Mouse (Mus musculus): ENCODE results near the gene P3h4. TPM values are rescaled to one million over a fixed set of nuclear protein-coding genes. Genes with fewer than 3 reads are reported as not detected.
A peak's percentile ranks its signal among the peaks of the same experiment; 100 is the strongest.

The P3h4 gene
- polyA plus RNA-seq (2015; fragmentation: Nextera tagmentation; extraction: Ambion mirVana): 13.8 and 13.9 TPM in 2 replicates

DNA sequence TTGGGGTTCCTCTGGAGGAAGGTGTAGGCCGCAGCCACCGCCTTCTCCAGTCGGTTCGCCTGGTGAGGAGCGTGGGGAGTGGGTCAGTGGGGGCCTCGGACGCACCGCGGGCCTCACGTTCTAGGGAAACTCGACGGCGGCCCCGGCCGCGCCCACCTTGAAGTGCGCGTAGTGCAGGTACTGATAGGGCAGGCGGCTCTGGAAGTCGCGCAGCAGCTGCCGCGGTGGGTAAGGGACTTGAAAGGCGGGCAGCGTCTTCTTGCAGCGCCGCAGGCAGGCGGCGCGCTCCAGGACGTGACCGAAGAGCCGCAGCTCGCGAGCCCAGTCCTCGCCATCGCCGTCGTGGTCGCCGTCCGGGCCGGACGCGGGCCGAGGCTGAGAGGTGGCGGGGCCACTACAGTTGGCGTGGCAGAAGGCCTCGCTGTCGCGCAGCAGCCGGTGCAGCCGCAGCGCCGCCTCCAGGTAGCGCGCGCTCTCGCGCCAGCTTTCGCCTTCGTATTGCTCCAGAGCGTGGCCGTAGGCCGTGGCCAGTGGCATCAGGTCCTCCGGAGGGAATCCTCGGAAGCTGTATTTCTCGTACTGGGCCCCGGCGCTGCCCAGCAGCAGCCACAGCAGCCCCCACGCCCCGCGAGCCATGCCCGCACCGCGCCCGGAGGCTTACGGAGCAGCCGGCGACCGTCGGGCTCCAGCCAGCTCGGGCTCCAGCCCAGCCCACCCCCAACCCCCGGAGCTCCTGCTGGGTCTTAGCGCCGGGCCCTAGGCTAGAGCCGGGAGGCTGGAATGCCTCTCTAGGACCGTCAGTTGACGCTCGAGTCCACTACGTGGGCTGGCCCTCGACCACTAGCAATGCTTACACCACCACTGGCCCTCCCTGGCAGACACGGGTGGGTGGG lies at the start of gene P3h4:
Gene P3h4 (minus strand): TSS at position 816 of the 893 bp plus-strand sequence.
- Histone ChIP-seq H3K4me3 (replicated peaks; ENCODE audit: low read length) (peak within 1 kb of the TSS; percentile 70), H3K4me2 (ENCODE audit: low read length) (peak within 1 kb of the TSS; percentile 73), H3K4me1 (replicated peaks; ENCODE audit: control insufficient read depth, insufficient read depth, low read length) (peaks cover 21% of the 10 kb centered on the region), H3K9ac (replicated peaks; ENCODE audit: low read depth, low read length) (peak within 1 kb of the TSS; percentile 72), H3K9me3 (ENCODE audit: control insufficient read depth, low read length) (no peaks in the 10 kb centered on the region), H3K27ac (ENCODE audit: low read length) (peak within 1 kb of the TSS; percentile 61; the same call in 1 of the 2 replicates), H3K36me3 (ENCODE audit: control insufficient read depth, insufficient read depth) (no peaks in the 10 kb centered on the region), H3K27me3 (replicated peaks; ENCODE audit: control insufficient read depth, insufficient read depth, low read length) (peaks cover 11% of the 10 kb centered on the region)
- 2% methylated on average over 92 of the region's 93 CpGs for WGBS
- peak; percentile 93 for ATAC-seq

DNA sequence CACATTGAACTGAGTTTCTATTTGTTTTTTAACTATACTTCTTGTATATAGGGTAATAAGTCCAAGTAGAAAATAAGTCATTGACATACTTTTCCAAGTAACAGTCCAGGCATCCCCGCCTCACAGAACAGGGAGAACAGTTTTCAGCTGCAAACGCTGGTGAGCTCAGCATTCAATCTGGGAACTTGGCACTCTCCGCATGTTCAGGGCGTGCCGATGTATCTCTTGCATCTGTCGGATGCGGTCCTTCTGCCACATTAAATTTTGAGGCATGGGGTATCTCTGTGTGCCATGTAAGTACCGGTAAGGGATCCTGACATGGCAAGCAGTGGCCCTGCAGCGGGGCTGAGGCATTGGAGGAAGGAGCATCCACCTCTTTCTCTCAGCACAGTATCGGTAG lies 48.1 kb upstream of the P3h4 start:
- 78% methylated on average over 10 of the region's 10 CpGs for WGBS
- no peak for ATAC-seq
- no peak overlapping the region for H3K9ac ChIP-seq (replicated peaks; ENCODE audit: low read depth, low read length)
- no peak overlapping the region for H3K27ac ChIP-seq (ENCODE audit: low read length)
- H3K4me2 ChIP-seq (ENCODE audit: low read length): no peak overlapping the region
- peaks cover 5% of the 10 kb centered on the region for H3K36me3 ChIP-seq (ENCODE audit: control insufficient read depth, insufficient read depth)
- H3K4me3 ChIP-seq (replicated peaks; ENCODE audit: low read length): no peak overlapping the region
- H3K9me3 ChIP-seq (ENCODE audit: control insufficient read depth, low read length): no peaks in the 10 kb centered on the region
- H3K4me1 ChIP-seq (replicated peaks; ENCODE audit: control insufficient read depth, insufficient read depth, low read length): no peaks in the 10 kb centered on the region
- H3K27me3 ChIP-seq (replicated peaks; ENCODE audit: control insufficient read depth, insufficient read depth, low read length): no peaks in the 10 kb centered on the region

DNA sequence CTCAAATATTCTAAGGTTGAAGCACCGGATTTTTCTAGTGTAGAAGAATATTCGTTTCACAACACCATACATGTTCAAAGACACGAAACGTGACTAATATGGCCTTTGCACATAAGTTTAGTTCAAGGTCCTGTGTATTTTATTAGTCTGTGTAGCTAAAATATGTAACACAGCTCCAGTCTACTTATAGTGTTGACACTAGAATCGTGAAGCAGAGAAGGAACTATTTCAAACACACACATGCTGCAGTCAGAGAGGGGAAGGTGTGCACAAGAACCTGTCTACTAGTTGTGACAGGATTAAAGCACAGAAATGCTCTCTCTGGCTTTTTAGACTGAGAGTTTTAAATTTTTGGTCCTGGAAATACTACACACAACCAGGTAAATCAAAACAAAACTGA lies 43.1 kb upstream of the P3h4 start:
- no peaks in the 10 kb centered on the region for H3K4me1 ChIP-seq (replicated peaks; ENCODE audit: control insufficient read depth, insufficient read depth, low read length)
- no peak overlapping the region for H3K4me2 ChIP-seq (ENCODE audit: low read length)
- ATAC-seq: no peak
- no peaks in the 10 kb centered on the region for H3K27me3 ChIP-seq (replicated peaks; ENCODE audit: control insufficient read depth, insufficient read depth, low read length)
- 93% methylated on average over 5 of the region's 5 CpGs for WGBS
- no peak overlapping the region for H3K9ac ChIP-seq (replicated peaks; ENCODE audit: low read depth, low read length)
- no peak overlapping the region for H3K4me3 ChIP-seq (replicated peaks; ENCODE audit: low read length)
- no peak overlapping the region for H3K27ac ChIP-seq (ENCODE audit: low read length)
- H3K36me3 ChIP-seq (ENCODE audit: control insufficient read depth, insufficient read depth): peaks cover 2% of the 10 kb centered on the region; the same call in 1 of the 2 replicates
- H3K9me3 ChIP-seq (ENCODE audit: control insufficient read depth, low read length): no peaks in the 10 kb centered on the region

DNA sequence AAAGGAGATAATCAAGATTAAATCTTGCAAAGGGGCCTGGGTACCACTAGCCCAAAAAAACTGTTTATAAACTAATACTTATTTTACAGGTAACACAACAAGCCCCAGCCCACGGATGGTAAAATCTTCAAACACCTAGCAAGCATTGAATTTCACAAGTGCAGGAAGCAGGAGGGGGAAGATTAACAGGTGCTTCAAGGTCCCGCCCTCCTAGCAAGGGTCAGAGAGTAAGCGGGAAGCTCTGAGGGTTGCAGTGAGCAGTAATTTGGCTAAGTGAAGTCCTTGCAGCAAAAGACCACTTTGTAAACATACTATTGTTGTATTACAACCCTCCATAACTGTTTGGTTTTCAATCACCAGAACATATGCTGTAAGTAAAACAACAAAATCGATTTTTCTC lies 42.6 kb upstream of the P3h4 start:
- no peak for ATAC-seq
- Histone ChIP-seq H3K4me2 (ENCODE audit: low read length) (no peak overlapping the region), H3K27me3 (replicated peaks; ENCODE audit: control insufficient read depth, insufficient read depth, low read length) (no peaks in the 10 kb centered on the region), H3K36me3 (ENCODE audit: control insufficient read depth, insufficient read depth) (peaks cover under 1% of the 10 kb centered on the region; the same call in 1 of the 2 replicates), H3K4me1 (replicated peaks; ENCODE audit: control insufficient read depth, insufficient read depth, low read length) (no peaks in the 10 kb centered on the region), H3K27ac (ENCODE audit: low read length) (no peak overlapping the region), H3K4me3 (replicated peaks; ENCODE audit: low read length) (no peak overlapping the region), H3K9me3 (ENCODE audit: control insufficient read depth, low read length) (no peaks in the 10 kb centered on the region), H3K9ac (replicated peaks; ENCODE audit: low read depth, low read length) (no peak overlapping the region)
- WGBS: 84% methylated on average over 4 of the region's 4 CpGs

DNA sequence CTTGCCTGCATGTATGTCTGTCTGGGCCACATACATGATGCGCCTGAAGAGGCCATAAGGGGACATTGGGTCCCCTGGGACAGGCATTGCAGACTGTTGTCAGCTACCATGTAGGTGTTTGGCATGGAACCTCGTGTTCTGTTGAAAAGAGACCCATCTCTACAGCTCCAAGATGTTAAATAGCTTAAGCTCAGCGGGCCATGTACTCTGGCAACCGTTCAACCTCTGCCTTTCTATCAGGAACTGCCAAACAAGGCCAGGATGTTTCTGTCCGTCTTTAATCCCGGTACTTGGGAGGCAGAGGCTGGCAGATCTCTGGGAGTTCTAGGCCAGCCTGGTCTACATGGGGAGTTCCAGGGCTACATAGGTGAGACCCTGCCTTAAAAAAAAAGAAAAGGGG lies 28.0 kb upstream of the P3h4 start:
- no peaks in the 10 kb centered on the region for H3K9me3 ChIP-seq (ENCODE audit: control insufficient read depth, low read length)
- H3K4me3 ChIP-seq (replicated peaks; ENCODE audit: low read length): no peak overlapping the region
- ATAC-seq: no peak
- H3K27ac ChIP-seq (ENCODE audit: low read length): no peak overlapping the region
- WGBS: 76% methylated on average over 6 of the region's 6 CpGs
- no peaks in the 10 kb centered on the region for H3K36me3 ChIP-seq (ENCODE audit: control insufficient read depth, insufficient read depth)
- H3K27me3 ChIP-seq (replicated peaks; ENCODE audit: control insufficient read depth, insufficient read depth, low read length): no peaks in the 10 kb centered on the region
- no peak overlapping the region for H3K4me2 ChIP-seq (ENCODE audit: low read length)
- peaks cover 17% of the 10 kb centered on the region for H3K4me1 ChIP-seq (replicated peaks; ENCODE audit: control insufficient read depth, insufficient read depth, low read length)
- no peak overlapping the region for H3K9ac ChIP-seq (replicated peaks; ENCODE audit: low read depth, low read length)

DNA sequence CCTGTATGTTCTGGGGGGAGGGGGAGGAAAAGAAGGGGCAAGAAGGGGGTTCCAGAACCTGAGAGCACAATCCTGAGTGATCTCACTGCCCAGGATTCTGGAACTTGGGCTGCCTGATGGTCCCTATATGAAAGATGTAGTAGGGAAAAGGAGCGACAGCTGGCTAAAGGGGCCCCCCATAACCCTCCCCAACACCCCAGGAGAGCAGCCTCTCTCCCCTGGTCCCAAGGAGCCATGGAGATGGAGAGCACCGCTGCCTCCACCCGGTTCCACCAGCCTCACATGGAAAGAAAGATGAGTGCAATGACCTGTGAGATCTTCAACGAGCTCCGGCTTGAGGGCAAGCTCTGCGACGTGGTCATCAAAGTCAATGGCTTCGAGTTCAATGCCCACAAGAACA lies 27.2 kb upstream of the P3h4 start, which contains the start of the genes Nt5c3b and Klhl10:
Gene Nt5c3b (minus strand): TSS at position 12 of the 400 bp plus-strand sequence.
Gene Klhl10 (plus strand): TSS at position 121 of the 400 bp plus-strand sequence.
- peaks cover 17% of the 10 kb centered on the region for H3K4me1 ChIP-seq (replicated peaks; ENCODE audit: control insufficient read depth, insufficient read depth, low read length)
- 83% methylated on average over 8 of the region's 8 CpGs for WGBS
- H3K27me3 ChIP-seq (replicated peaks; ENCODE audit: control insufficient read depth, insufficient read depth, low read length): no peaks in the 10 kb centered on the region
- H3K9me3 ChIP-seq (ENCODE audit: control insufficient read depth, low read length): no peaks in the 10 kb centered on the region
- H3K36me3 ChIP-seq (ENCODE audit: control insufficient read depth, insufficient read depth): no peaks in the 10 kb centered on the region
- ATAC-seq: no peak
- peak within 1 kb of the TSS; percentile 89 for H3K4me3 ChIP-seq (replicated peaks; ENCODE audit: low read length)
- peak within 1 kb of the TSS; percentile 56; the same call in 1 of the 2 replicates for H3K27ac ChIP-seq (ENCODE audit: low read length)
- H3K9ac ChIP-seq (replicated peaks; ENCODE audit: low read depth, low read length): peak within 1 kb of the TSS; percentile 92
- peak within 1 kb of the TSS; percentile 78 for H3K4me2 ChIP-seq (ENCODE audit: low read length)

DNA sequence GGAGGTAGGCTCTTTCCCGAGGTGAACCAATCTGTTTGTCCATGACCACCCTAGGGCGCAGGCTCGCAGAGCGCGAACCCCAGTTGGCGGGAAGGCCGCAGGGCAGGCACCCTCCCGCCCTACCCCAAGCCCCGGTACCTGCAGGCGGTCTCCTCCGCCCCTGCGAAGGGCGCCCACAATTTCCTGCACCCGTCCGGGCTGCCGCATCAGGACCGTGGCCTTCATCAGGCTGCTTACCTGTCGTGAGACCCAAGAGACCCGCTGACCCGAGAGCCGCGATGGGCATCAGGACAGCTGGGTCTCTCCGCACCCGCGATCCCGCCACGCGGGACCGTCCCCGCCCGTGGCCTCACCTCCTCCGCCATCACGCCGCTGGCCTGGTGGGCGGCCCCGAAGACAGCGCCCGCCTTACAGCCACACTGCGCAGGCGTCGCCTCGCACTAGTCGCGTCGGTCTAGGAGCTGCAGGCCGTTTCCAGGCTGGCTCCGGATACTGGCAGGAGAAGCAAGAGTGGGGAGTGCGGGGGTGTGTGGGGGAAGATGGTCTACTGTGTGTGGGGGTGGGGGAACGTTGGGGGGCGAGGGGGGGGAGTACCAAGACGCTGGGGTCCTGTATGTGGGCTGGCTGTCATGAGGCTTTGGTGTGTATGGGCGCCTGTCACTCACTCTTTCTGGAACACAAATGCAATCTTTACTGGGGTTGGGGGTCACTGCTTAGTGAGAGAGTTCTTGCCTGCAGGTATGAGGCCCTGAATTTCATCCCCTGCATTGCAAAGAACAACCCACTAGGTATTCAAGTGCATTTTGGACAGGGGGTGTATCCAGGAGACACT lies 26.3 kb upstream of the P3h4 start:
- Histone ChIP-seq H3K4me2 (ENCODE audit: low read length) (peak overlapping the region; percentile 78), H3K4me3 (replicated peaks; ENCODE audit: low read length) (peak overlapping the region; percentile 89), H3K4me1 (replicated peaks; ENCODE audit: control insufficient read depth, insufficient read depth, low read length) (peaks cover 17% of the 10 kb centered on the region), H3K36me3 (ENCODE audit: control insufficient read depth, insufficient read depth) (0 out of 2 replicates have a peak, but pooled peaks cover 2% of the 10 kb centered on the region), H3K27ac (ENCODE audit: low read length) (peak overlapping the region; percentile 56; the same call in 1 of the 2 replicates), H3K9ac (replicated peaks; ENCODE audit: low read depth, low read length) (peak overlapping the region; percentile 92), H3K9me3 (ENCODE audit: control insufficient read depth, low read length) (no peaks in the 10 kb centered on the region), H3K27me3 (replicated peaks; ENCODE audit: control insufficient read depth, insufficient read depth, low read length) (no peaks in the 10 kb centered on the region)
- WGBS: 1% methylated on average over 51 of the region's 52 CpGs
- ATAC-seq: peak; percentile 98

DNA sequence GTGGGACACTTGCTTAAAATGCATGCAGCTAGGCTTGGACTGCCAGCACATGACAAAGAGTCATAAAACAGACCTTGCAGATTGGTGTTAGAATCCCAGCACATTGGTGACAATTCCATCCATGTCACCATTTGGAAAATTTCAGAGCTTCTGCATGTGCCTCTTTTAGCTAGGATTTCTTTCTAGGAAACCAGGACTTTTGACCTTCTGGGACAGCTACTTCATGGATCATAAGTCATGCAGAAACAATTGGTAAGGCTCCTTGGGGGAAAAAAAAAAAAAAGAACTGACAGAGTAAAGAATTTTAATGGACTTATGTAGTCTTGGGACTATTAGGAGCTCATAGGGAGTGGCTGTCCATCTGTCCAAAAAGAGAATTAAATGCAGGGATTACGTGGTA lies 23.3 kb upstream of the P3h4 start:
- no peaks in the 10 kb centered on the region for H3K27me3 ChIP-seq (replicated peaks; ENCODE audit: control insufficient read depth, insufficient read depth, low read length)
- 0 out of 2 replicates have a peak, but pooled peaks cover 2% of the 10 kb centered on the region for H3K36me3 ChIP-seq (ENCODE audit: control insufficient read depth, insufficient read depth)
- H3K4me1 ChIP-seq (replicated peaks; ENCODE audit: control insufficient read depth, insufficient read depth, low read length): peaks cover 17% of the 10 kb centered on the region
- H3K9ac ChIP-seq (replicated peaks; ENCODE audit: low read depth, low read length): no peak overlapping the region
- H3K4me3 ChIP-seq (replicated peaks; ENCODE audit: low read length): no peak overlapping the region
- no peak overlapping the region for H3K4me2 ChIP-seq (ENCODE audit: low read length)
- no peak for ATAC-seq
- no peak overlapping the region for H3K27ac ChIP-seq (ENCODE audit: low read length)
- 78% methylated on average over 1 of the region's 1 CpGs for WGBS
- no peaks in the 10 kb centered on the region for H3K9me3 ChIP-seq (ENCODE audit: control insufficient read depth, low read length)
